Mouse (Mus musculus) small intestine, adult 2 months (tissue): Measurements from ENCODE around the gene Cntn5.

Source experiments
- CTCF ChIP-seq: fragments of 200-500 bp; IDR thresholded peaks from 2 replicates; pipeline ENCODE4 v1.5.1; 2012; ENCODE audit warnings: low read depth, mild to moderate bottlenecking, control low read depth, inconsistent platforms, low read length, moderate library complexity, mixed read lengths; ENCODE audit not compliant: insufficient replicate concordance, insufficient read length; ENCODE audit errors: extremely low read depth
- POLR2A ChIP-seq: fragments of 200-500 bp; IDR thresholded peaks from 2 replicates; pipeline ENCODE4 v1.6.1; 2012; ENCODE audit warnings: low read depth, mild to moderate bottlenecking, control low read depth, inconsistent platforms, low read length, moderate library complexity

DNA sequence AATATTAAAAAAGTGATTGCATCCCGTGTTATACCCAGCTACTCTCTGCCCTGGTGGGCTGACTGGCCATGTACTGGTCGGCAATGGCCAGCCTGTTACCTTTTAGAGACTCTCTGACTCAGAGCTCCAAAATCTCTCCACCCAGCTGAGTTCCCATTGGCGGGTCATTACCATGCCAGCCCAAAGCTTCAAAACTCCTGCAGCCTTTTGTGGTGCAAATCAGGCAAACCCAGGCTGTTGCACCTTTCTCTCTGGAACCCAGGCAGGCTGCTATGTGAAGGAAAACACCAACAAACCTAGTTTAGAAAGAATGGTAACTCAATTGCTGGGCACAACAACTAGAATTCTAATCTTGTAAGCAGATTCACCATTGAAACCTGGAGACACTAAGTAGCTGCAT is 639.0 kb downstream of the Cntn5 start:
- TF ChIP-seq CTCF (no peak), POLR2A (no peak)
